Comparison of ENCODE assay signal across 23 mouse cellular contexts in the genomic region with DNA sequence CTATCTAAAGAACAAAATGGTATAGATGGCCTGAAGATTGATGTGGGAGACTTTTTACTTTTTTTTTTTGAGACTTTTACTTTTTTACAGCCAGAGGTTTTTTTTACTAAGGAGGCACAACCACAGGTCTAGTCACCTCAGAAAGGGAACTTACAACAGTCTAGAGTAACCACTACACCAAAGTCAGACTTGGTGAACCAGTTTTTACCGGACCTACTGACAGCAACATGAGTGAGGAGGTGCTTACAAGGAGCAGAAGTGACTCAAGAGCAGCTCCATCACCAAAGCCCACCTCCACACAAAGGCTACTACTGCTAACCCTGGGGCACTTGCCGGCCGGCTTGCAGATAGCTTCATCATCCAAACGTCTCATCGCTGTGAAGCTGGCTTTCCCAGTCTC. TPM values are rescaled to one million over a fixed set of nuclear protein-coding genes. Genes with fewer than 3 reads are reported as not detected.
DNase-seq lines count a peak whose midpoint lies in the region; ATAC-seq and TF ChIP-seq lines count a peak whose summit lies in the region.
"Had no signal": no experiment of that assay in that cellular context is flagged by ENCODE, and none has a peak within 500 bp of the region (broad histone marks: within the 10 kb centered on the region; RNA-seq: fewer than 3 reads in every experiment).

No protein-coding gene starts in this region.

- peak; percentile 3 for DNase-seq in lung, adult 2 months
- DNase-seq in lung, postnatal 25 days (ENCODE audit: low spot score) = no peak
- DNase-seq in lung, postnatal 4 days = no peak
- DNase-seq in 416B (ENCODE audit: low read depth) = peak; percentile 6
- DNase-seq: adrenal gland, adult 2 months; adrenal gland, postnatal 10 days; adrenal gland, postnatal 25 days; cerebellum, adult 11 months; cerebellum, adult 18-20 months; cerebellum, adult 8-10 months; cerebellum, adult 9-11 months; cerebellum, postnatal 14 days; cerebellum, postnatal 36 days; embryo, embryonic 11 days had no signal

- H3K9me3 ChIP-seq in lung, embryonic 16.5 days (ENCODE audit: control insufficient read depth, low read length) = no peaks in the 10 kb centered on the region
- H3K9me3 ChIP-seq: embryonic facial prominence, embryonic 13.5 days; embryonic facial prominence, embryonic 15.5 days; forebrain, embryonic 10.5 days; forebrain, embryonic 12.5 days had no signal

- H3K4me3 ChIP-seq in lung, adult 2 months (replicated peaks; ENCODE audit: extremely low read depth, low read depth, low read length) = no peak overlapping the region
- H3K4me3 ChIP-seq in lung, embryonic 16.5 days (ENCODE audit: low read length) = no peak overlapping the region
- H3K4me3 ChIP-seq: embryonic facial prominence, embryonic 13.5 days; embryonic facial prominence, embryonic 15.5 days; erythroblast, embryonic 14.5 days; forebrain, embryonic 10.5 days; forebrain, embryonic 12.5 days had no signal

- H3K27me3 ChIP-seq in lung, embryonic 16.5 days (ENCODE audit: control insufficient read depth, insufficient read depth, low read depth, low read length) = no peaks in the 10 kb centered on the region
- H3K27me3 ChIP-seq: embryonic facial prominence, embryonic 15.5 days; forebrain, embryonic 12.5 days had no signal

- no peak for TF ChIP-seq POLR2A in lung, adult 2 months (IDR thresholded peaks at IDR 0.05; ENCODE audit: borderline replicate concordance, extremely low read depth, low read depth, low read length)

- 69% methylated on average over 5 of the region's 5 CpGs for WGBS in lung, adult 2 months
- WGBS in lung, embryonic 16.5 days = 62% methylated on average over 5 of the region's 5 CpGs

- TF ChIP-seq CTCF in lung, adult 2 months (IDR thresholded peaks at IDR 0.05; ENCODE audit: insufficient read depth, low read length) = no peak

- H3K4me1 ChIP-seq in lung, adult 2 months (ENCODE audit: control insufficient read depth, insufficient read depth, low read length) = no peaks in the 10 kb centered on the region
- H3K4me1 ChIP-seq in lung, embryonic 16.5 days (replicated peaks; ENCODE audit: control insufficient read depth, insufficient read depth, low read length) = no peaks in the 10 kb centered on the region
- H3K4me1 ChIP-seq: embryonic facial prominence, embryonic 13.5 days; embryonic facial prominence, embryonic 15.5 days; forebrain, embryonic 10.5 days had no signal

- H3K27ac ChIP-seq in lung, embryonic 16.5 days (ENCODE audit: low read length) = peak overlapping the region; percentile 50
- H3K27ac ChIP-seq: embryonic facial prominence, embryonic 13.5 days; embryonic facial prominence, embryonic 15.5 days; forebrain, embryonic 10.5 days; forebrain, embryonic 12.5 days had no signal

- peak; percentile 52; the same call in 1 of the 2 replicates for ATAC-seq in lung, embryonic 16.5 days (ENCODE audit: low read depth)
- ATAC-seq: forebrain, embryonic 14.5 days; forebrain, embryonic 16.5 days had no signal

- H3K9ac ChIP-seq in lung, embryonic 16.5 days (ENCODE audit: low read length) = no peak overlapping the region
- H3K9ac ChIP-seq: embryonic facial prominence, embryonic 13.5 days; embryonic facial prominence, embryonic 15.5 days; forebrain, embryonic 12.5 days had no signal

- H3K36me3 ChIP-seq in lung, embryonic 16.5 days (ENCODE audit: control insufficient read depth, insufficient read depth, low read length) = no peaks in the 10 kb centered on the region
- H3K36me3 ChIP-seq: embryonic facial prominence, embryonic 13.5 days; forebrain, embryonic 12.5 days had no signal

- no peak overlapping the region for H3K4me2 ChIP-seq in lung, embryonic 16.5 days (ENCODE audit: low read depth, low read length)
- H3K4me2 ChIP-seq: embryonic facial prominence, embryonic 13.5 days; embryonic facial prominence, embryonic 15.5 days; forebrain, embryonic 12.5 days had no signal

RNA-seq across cellular contexts. Expression of gene Slc25a53, which starts 6.4 kb away (rescaled TPM):
- 3.6 and 4.3 TPM in 2 replicates for polyA plus RNA-seq in lung, adult 2 months (2012; rRNA removed)
- polyA plus RNA-seq in lung, embryonic 16.5 days (2015; fragmentation: Nextera tagmentation; extraction: Ambion mirVana) = 12.0 and 13.4 TPM in 2 replicates
- polyA plus RNA-seq: erythroblast, embryonic 14.5 days had no signal

RNA-seq across cellular contexts. Expression of gene Fam199x, which starts 17.7 kb away (rescaled TPM):
- 1.0 and 1.3 TPM in 2 replicates for polyA plus RNA-seq in lung, adult 2 months (2012; rRNA removed)
- polyA plus RNA-seq in lung, embryonic 16.5 days (2015; fragmentation: Nextera tagmentation; extraction: Ambion mirVana) = 10.7 and 11.0 TPM in 2 replicates

RNA-seq across cellular contexts. Expression of gene Zcchc18, which starts 38.8 kb away (rescaled TPM):
- polyA plus RNA-seq in lung, adult 2 months (2012; rRNA removed) = 0.26 and 0.34 TPM in 2 replicates
- 7.0 and 8.3 TPM in 2 replicates for polyA plus RNA-seq in lung, embryonic 16.5 days (2015; fragmentation: Nextera tagmentation; extraction: Ambion mirVana)
- polyA plus RNA-seq: erythroblast, embryonic 14.5 days had no signal

RNA-seq across cellular contexts. Expression of gene Tmsb15b1, which starts 55.1 kb away (rescaled TPM):
- polyA plus RNA-seq in lung, adult 2 months (2012; rRNA removed) = 0.62 TPM in 1 of 2 replicates, not detected in the other
- 18.6 and 19.8 TPM in 2 replicates for polyA plus RNA-seq in lung, embryonic 16.5 days (2015; fragmentation: Nextera tagmentation; extraction: Ambion mirVana)
- polyA plus RNA-seq: adrenal gland, adult 2 months; C2C12; erythroblast, embryonic 14.5 days had no signal

RNA-seq across cellular contexts. Expression of gene Tmsb15l, which starts 55.1 kb away (rescaled TPM):
- polyA plus RNA-seq in lung, adult 2 months (2012; rRNA removed) = 0.25 and 0.49 TPM in 2 replicates
- 2.9 and 4.8 TPM in 2 replicates for polyA plus RNA-seq in lung, embryonic 16.5 days (2015; fragmentation: Nextera tagmentation; extraction: Ambion mirVana)
- polyA plus RNA-seq: erythroblast, embryonic 14.5 days had no signal

Comparison
In these comparisons a context has a peak if more than half of its experiments do, and no peak if none do; other contexts are left out.
1. DNase-seq: peak in lung, adult 2 months (single experiment) and 416B (single experiment); none in lung, postnatal 25 days (single experiment) and lung, postnatal 4 days (0 of 2).